Mouse (Mus musculus) testis, postnatal 10 days (tissue): ENCODE data around the gene Ofd1.

ENCODE experiments used
- DNase-seq: peaks from one replicate; pipeline ENCODE4 v3.0.0; 2021; ENCODE audit warnings: low spot score

Ofd1 gene

GRCm38 (mm10) chrX:166440616-166441063, at the start of gene Ofd1:
Gene Ofd1 (minus strand): TSS chrX:166440704.
- peak; percentile 90 for DNase-seq

- DNase-seq = peak; percentile 98
These were observed 39.0 kb upstream of the Ofd1 start, which contains the start of gene Rab9 for GRCm38 (mm10) chrX:166479365-166479983. Gene Rab9 (minus strand): TSS chrX:166479867.

GRCm38 (mm10) chrX:166478631-166479364, 38.3 kb upstream of the Ofd1 start:
- no peak for DNase-seq

- DNase-seq = no peak
These were observed 36.9 kb upstream of the Ofd1 start for GRCm38 (mm10) chrX:166477393-166477792.

GRCm38 (mm10) chrX:166472612-166473011, 32.1 kb upstream of the Ofd1 start:
- DNase-seq = no peak

GRCm38 (mm10) chrX:166468321-166468720, 27.8 kb upstream of the Ofd1 start:
- no peak for DNase-seq

GRCm38 (mm10) chrX:166455525-166455924, 15.0 kb upstream of the Ofd1 start:
- no peak for DNase-seq

GRCm38 (mm10) chrX:166454331-166454730, 13.8 kb upstream of the Ofd1 start:
- no peak for DNase-seq

- DNase-seq = no peak
These were observed 13.0 kb upstream of the Ofd1 start for GRCm38 (mm10) chrX:166453532-166453931.

- no peak for DNase-seq
These were observed 4.0 kb upstream of the Ofd1 start for GRCm38 (mm10) chrX:166444552-166444951.

- no peak for DNase-seq
These were observed 378 bp downstream of the Ofd1 start, which contains the start of gene Trappc2 for GRCm38 (mm10) chrX:166440036-166440615. Gene Trappc2 (plus strand): TSS chrX:166440574.

- DNase-seq = no peak
These were observed 5.7 kb downstream of the Ofd1 start for GRCm38 (mm10) chrX:166434812-166435211.

GRCm38 (mm10) chrX:166416196-166416595, 24.3 kb downstream of the Ofd1 start:
- DNase-seq = peak; percentile 39

GRCm38 (mm10) chrX:166407865-166408264, 32.6 kb downstream of the Ofd1 start:
- no peak for DNase-seq

GRCm38 (mm10) chrX:166393753-166394152, 46.8 kb downstream of the Ofd1 start:
- DNase-seq = no peak

- DNase-seq = no peak
These were observed 53.8 kb downstream of the Ofd1 start for GRCm38 (mm10) chrX:166386656-166387055.

GRCm38 (mm10) chrX:166384935-166385334, 55.6 kb downstream of the Ofd1 start:
- DNase-seq = no peak

GRCm38 (mm10) chrX:166383606-166384005, 56.9 kb downstream of the Ofd1 start:
- no peak for DNase-seq

GRCm38 (mm10) chrX:166378652-166379051, 61.9 kb downstream of the Ofd1 start:
- no peak for DNase-seq

- DNase-seq = no peak
These were observed 63.7 kb downstream of the Ofd1 start for GRCm38 (mm10) chrX:166376681-166377328.

GRCm38 (mm10) chrX:166365458-166366213, 74.9 kb downstream of the Ofd1 start:
- DNase-seq = no peak

GRCm38 (mm10) chrX:166360455-166360854, 80.0 kb downstream of the Ofd1 start:
- no peak for DNase-seq
